Mouse (Mus musculus) frontal cortex, postnatal 10 days (tissue): ENCODE measurements around the gene Ctnnbip1.
"Not testable (repeated sequence)": the region's sequence is repeated elsewhere in the genome, so short reads cannot be mapped to it uniquely, and the experiment has no call there.

ENCODE experiments used
- DNase-seq, 2 experiments: peaks; one replicate each; pipeline ENCODE4 v3.0.0; 2022; ENCODE audit warnings: low spot score in 2 of 2, mixed read lengths in 1 of 2

Ctnnbip1 gene

GRCm38 (mm10) chr4:149586783-149587595 lies 69.0 kb downstream of the Ctnnbip1 start:
- DNase-seq = peak in 1 of 2 experiments; percentile 51

- DNase-seq = no peak
Measured at GRCm38 (mm10) chr4:149587596-149588168, 69.6 kb downstream of the Ctnnbip1 start.

DNA sequence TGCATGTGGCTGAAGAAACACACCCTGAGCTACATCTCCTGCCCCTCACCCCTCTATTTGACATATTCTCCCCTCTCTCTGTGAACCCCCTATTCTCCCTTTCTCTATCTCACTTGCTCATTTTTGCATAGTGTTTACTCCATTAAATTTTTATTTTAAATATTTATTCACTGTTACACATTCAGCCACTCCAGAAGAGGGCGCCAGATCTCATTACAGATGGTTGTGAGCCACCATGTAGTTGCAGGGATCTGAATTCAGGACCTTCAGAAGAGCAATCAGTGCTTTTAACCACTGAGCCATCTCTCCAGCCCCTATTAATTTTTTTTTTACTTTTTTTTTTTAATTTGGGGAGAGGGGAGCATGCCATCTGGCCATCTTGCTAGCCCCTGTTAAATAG lies 72.2 kb downstream of the Ctnnbip1 start:
- DNase-seq = no peak

DNA sequence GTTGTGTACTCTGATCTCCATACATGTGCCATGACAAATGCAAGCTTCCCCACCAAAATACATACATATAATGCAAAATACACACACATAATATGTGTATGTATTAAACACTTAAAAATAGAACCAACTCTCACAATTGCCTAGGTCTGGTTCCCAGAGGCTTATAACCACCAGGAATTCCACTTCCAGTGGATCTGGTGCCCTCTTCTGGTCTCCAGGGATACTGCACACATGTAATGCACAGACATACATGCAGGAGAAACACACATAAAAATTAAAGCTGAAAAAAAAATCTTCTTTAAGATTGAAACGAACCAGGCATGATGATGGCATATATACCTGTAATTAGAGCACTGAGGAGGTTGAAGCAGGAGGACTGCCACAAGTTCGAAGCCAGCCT lies 73.5 kb downstream of the Ctnnbip1 start:
- DNase-seq = no peak

DNA sequence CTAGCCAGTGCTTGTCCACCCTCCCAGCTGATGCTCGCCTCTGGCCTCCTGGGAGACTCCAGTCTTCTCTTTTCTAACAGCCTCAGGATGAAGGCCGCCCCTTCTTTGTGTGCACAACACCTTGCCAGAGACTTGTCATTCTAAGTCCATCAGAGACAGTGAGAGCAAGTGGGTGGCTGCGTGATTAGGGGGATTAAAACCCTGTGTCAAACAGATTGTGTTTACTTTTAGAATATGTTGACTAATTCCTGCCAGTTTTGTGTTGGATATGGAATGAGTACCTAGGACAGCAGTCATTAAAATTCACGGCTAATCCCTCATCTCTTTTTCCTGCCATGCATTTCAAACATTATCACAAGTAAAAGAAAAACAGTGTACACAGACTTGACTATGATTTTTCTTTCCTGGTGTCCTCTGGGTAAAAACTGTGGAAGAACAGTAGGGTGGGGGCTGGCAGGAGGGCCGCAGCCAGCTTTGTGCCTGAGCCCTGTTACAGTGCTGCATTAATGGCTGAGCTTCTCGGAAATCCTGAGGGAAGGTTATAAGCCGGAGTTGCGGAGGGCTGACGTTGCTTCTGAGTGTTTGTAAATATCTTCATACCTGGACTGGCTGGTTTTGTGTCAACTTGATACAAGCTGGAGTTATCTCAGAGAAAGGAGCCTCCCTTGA lies 77.0 kb downstream of the Ctnnbip1 start:
- DNase-seq = no peak

GRCm38 (mm10) chr4:149597641-149598208 lies 79.7 kb downstream of the Ctnnbip1 start:
- DNase-seq = no peak

DNA sequence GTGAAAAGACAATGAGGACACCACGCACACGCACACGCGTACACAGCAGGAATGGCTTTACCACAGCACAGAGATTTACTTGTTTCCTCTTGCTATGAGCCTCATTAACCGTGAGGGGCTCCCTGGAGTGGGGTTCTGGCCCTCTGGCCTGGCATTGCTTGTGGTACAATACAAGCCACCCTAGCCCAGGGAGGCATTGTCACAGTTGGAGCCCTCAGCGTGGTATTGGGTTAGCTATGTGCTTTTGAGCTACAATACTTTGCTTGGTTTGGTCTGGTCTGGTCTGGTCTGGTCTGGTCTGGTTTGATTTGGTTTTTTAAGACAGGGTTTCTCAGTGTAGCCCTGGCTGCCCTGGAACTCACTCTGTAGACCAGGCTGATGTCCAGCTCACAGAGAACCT lies 81.5 kb downstream of the Ctnnbip1 start:
- no peak for DNase-seq

GRCm38 (mm10) chr4:149600130-149600529 lies 82.1 kb downstream of the Ctnnbip1 start:
- no peak for DNase-seq

GRCm38 (mm10) chr4:149601484-149601883 lies 83.4 kb downstream of the Ctnnbip1 start:
- no peak for DNase-seq

DNA sequence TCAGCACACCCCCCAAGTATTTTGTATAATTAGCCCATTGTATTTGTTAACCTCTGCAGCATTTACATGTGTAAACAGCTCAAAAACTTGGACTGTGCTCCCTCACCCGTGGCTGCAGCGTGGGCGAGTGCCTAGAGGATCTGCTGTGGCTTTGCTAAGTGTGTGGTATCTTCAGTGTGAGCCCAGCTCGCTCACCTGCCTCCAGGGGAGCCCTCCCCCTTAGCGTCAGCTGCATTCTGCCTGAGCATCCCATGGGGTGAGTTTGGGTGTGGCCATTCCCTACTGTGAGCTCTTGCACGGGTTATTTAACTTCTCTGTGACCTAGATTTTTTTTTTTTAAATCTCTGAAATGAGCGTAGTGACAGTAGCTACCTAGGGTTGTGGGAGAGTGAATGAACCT lies 84.2 kb downstream of the Ctnnbip1 start:
- DNase-seq = no peak

- DNase-seq = no peak
Measured at GRCm38 (mm10) chr4:149603860-149604259, 85.8 kb downstream of the Ctnnbip1 start.

GRCm38 (mm10) chr4:149604518-149604917 lies 86.5 kb downstream of the Ctnnbip1 start:
- DNase-seq = no peak

GRCm38 (mm10) chr4:149606056-149606455 lies 88.0 kb downstream of the Ctnnbip1 start:
- no peak for DNase-seq

GRCm38 (mm10) chr4:149606766-149607358 lies 88.8 kb downstream of the Ctnnbip1 start:
- DNase-seq = no peak

GRCm38 (mm10) chr4:149607591-149608308 lies 89.7 kb downstream of the Ctnnbip1 start:
- no peak for DNase-seq

GRCm38 (mm10) chr4:149608309-149608638 lies 90.2 kb downstream of the Ctnnbip1 start:
- no peak for DNase-seq

GRCm38 (mm10) chr4:149609256-149610025 lies 91.4 kb downstream of the Ctnnbip1 start:
- no peak for DNase-seq

DNA sequence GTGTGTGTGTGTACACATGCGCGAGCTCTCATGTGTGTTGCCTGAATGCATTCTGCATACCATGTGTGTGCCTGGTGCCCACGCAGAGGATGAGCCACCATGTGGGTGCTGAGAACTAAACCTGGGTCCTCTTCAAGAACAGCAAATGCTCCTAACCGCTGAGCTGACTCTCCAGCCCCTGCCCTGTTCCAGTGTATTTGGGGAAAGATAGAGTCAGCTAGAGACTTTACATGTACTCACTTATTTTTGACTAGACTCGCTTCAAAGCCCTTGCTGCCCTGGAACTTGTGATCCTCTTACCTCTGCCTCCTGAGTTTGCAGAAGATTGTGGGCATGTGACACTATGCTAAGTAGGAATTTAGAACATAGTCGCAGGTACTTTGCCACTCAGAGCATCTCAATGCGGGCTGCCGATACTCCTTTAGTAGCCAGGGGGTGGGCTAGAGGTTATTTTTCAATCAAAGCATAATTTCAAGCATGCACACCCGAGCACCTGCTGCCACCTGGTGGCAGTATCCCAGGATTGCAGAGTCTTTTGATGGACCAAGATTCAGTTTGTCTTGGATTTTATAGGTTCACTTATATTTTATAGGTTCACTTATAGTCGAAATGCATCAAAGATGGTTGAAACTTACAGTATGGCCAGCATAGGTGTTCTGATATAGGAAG lies 93.5 kb downstream of the Ctnnbip1 start:
- DNase-seq = no peak

GRCm38 (mm10) chr4:149613497-149613896 lies 95.5 kb downstream of the Ctnnbip1 start:
- DNase-seq = not testable (repeated sequence)

- no peak for DNase-seq
Measured at GRCm38 (mm10) chr4:149614869-149615268, 96.8 kb downstream of the Ctnnbip1 start.
